Mouse (Mus musculus) gastrocnemius, adult 18-20 months (tissue): Measurements from ENCODE around the gene Twnk. TPM values are rescaled to one million over a fixed set of nuclear protein-coding genes. Genes with fewer than 3 reads are reported as not detected.
"Not testable (repeated sequence)": the region's sequence is repeated elsewhere in the genome, so short reads cannot be mapped to it uniquely, and the experiment has no call there.

Source experiments
- DNase-seq: peaks from one replicate; pipeline ENCODE4 v3.0.0; 2021; ENCODE audit warnings: low spot score
- total RNA-seq, 2 experiments: library from RNA; stranded (reverse); gene quantifications; 2 replicates each; pipeline ENCODE4 v1.2.3; 2021

Gene Twnk
- total RNA-seq, 2 experiments from 2014 or later, result 17.8 to 20.8 TPM

DNA sequence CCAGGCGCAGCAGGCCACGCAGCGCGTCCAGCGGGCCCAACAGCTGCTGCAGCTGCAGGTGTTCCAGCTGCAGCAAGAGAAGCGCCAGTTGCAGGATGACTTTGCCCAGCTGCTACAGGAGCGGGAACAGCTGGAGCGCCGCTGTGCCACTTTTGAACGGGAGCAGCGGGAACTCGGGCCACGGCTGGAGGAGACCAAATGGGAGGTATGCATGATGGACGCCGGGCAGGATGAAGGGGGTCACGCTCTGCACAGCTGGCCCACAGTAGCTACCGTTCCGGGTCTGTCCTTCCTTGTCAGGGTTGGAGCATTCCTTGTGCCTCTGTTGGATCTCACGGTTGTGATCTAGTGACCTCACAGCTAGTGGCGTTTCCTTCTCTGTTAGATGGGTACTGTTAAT lies 19.3 kb downstream of the Twnk start:
- no peak for DNase-seq

DNA sequence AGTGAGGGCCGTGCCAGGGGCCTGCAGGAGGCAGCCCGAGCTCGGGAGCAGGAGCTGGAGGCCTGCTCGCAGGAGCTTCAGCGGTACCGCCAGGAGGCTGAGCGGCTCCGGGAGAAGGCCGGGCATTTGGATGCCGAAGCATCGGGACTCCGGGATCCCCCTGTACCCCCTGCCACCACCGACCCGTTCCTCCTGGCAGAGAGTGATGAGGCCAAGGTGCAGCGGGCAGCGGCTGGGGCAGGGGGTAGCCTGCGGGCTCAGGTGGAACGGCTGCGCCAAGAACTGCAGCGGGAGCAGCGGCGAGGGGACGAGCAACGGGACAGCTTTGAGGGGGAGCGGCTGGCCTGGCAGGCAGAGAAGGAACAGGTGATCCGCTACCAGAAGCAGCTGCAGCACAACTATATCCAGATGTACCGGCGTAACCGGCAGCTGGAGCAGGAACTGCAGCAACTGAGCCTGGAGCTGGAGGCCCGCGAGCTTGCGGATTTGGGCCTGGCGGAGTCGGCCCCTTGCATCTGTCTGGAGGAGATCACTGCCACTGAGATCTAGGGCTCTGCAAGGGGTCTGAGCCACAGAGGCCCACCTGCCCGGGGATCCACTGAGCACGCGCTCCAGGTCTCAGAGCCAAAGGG lies 20.6 kb downstream of the Twnk start:
- no peak for DNase-seq

DNA sequence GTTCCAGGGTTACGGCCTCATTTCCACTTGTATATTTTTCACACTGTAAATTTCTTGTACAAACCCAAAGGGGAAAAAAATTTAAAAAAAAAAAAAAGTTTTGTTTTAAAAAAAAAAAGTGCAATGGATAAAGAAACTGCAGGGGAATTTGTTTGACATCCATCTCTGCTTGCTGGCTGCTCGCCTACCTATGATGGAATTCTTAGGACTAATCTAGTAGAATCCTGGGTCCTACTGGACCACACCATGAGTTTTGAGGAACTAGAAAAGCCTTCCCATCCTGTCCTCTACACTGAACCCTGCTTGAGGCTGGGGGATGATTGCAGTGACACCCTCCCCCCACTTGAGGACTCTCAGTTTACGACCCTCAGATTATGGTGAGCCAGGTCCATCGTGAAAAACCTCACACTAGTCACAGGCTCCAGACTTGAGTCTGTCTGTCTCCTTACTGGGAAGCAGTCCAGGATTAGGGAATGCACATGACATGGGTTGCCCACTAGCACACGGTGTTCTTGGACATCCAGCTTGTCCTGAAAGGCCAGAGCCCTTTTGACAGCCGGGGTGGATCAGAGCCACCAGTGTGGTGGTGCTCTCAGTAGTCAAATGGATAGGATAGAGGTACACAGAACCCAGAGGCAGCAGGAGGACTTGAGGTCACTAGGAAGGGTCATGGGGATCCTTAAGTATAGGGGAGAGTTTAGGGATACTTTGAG lies 21.7 kb downstream of the Twnk start:
- peak; percentile 80 for DNase-seq

DNA sequence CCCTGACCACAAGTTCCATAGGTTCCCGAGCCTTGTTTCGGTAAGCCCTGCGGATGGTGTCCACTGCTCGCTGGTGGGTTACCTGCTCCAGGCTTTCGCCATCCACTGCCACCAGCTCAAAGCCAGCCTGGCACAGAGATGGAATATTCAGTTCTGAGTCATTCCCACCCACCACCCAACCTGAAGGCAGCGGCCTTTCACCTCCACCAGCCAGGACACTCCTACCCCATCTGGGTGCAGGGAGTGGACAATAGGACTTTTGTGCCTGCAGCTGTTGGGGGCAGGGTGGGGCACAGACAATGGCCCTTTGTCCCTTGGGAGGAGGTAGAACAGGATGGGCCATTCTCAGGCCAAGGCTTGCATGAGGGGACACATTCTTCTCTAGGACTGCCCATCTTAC lies 22.4 kb downstream of the Twnk start:
- no peak for DNase-seq

DNA sequence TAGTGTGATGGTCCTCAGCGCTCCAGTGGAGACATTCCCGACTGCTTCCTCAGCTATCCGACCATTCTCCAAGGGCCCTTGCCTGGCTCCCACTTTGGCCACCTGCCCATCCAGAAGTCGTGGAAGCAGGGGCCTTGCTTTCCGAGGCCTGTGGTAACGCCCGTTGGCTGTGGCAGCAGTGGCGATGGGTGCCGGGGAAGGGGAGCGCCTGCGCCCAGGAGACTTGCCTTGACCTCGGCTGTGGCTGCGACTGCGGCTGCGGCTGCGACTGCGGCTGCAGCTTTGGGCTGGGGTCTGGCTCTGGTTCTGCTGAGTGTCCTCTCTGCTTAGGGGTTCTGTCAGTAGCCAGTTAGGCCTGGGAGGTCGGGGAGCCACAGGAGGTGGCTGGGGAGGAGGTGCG lies 23.3 kb downstream of the Twnk start:
- DNase-seq, result no peak

DNA sequence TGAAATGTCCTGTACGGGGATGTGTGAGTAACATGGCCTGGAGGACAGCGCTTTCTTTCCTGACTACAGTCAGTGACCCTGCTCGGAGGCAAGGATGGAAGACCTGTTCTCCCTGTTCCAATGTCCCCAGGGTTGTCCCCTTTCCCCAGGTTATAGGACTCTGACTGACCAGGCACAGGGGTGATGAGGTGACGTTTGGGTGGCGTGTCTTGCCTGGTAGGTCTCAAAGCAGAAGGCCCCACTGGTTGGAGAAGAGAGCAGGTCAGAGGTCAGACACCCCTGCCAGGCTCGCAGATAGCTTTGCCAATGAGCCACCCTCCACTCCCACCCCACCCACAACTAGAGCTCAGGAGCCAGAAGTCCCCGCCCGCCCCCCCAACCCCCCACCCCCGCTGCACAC lies 24.1 kb downstream of the Twnk start:
- no peak for DNase-seq

DNA sequence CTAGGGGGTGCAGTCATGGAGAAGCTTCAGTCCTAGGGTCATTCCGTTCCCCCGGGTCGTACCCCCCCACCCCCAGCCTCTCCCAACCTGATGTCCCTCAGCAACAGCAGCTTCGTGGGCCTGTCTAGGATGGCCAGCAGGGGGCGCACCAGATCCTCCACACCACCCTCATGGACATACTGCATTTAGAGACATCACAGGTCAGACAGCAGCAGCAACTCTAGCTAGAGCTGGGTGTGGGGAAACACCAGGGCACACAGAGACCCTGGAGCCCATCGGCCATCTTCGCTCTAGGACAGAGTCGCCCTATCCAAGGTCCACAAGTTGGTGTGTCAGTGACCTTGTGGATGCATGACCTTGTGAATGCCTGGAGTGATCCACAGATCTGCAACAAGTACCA lies 24.6 kb downstream of the Twnk start:
- peak; percentile 58 for DNase-seq

DNA sequence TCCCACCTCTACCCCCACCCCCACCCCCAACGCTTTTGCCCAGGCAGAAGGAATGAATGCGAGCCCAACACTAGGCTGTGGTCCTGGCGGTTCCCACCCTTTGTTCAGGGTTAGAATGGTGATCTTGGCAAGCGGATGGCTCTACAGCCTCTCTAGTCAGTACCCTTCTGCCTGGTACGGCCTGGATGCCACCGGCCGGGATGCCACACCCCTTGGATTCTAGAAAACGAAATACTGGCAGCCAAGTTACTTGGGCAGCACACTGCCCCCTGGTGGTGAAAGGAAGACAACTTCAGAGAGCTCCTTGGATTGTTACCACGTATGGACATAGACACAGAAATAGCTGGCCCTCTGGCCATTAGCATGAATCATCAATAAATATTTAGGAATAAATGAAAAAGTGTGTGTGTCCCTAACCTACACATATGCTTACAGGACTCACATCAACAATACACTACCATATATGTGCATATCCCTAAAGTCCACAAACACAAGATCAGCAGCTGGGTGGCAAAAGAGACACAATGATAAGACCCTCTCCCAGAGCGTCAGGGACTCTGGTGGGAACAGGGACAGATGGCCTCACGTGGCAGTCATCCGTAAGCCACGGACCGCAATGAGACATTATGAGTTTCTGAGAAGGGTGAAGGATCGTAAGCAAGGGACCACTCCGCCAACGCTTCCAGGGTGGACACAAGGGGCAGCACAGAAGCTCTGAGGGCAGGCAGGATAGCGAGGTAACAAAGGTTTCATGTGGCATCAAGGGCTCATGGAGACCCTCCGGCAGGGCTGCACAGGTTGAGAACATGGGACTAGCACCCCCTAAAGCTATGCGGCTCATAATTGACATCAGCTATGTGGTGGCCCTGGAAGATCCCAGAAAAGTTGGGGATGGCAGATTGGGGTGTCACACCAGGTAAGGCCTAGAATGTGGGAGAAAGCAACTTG lies 25.6 kb downstream of the Twnk start:
- DNase-seq, result peak; percentile 85

DNA sequence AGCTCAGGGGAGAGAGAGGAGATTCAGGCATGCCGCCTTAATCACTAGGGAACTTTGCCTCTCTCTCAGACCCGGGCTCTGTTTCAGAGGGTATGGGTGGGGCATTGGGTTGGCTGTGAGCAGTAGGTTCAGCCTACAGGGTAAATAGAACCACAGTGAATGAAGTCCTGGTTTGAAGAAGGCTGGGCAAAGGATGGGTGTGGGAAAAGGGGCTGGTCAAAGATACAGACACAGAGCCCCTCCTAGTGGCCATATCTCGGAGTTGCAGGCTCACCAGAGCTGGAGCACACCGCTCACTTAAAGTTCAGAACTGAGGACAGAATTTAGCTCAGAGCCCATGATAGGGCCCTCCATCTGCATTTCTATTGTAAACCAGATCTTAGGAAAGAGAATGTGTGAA lies 26.3 kb downstream of the Twnk start:
- DNase-seq, result peak; percentile 86

DNA sequence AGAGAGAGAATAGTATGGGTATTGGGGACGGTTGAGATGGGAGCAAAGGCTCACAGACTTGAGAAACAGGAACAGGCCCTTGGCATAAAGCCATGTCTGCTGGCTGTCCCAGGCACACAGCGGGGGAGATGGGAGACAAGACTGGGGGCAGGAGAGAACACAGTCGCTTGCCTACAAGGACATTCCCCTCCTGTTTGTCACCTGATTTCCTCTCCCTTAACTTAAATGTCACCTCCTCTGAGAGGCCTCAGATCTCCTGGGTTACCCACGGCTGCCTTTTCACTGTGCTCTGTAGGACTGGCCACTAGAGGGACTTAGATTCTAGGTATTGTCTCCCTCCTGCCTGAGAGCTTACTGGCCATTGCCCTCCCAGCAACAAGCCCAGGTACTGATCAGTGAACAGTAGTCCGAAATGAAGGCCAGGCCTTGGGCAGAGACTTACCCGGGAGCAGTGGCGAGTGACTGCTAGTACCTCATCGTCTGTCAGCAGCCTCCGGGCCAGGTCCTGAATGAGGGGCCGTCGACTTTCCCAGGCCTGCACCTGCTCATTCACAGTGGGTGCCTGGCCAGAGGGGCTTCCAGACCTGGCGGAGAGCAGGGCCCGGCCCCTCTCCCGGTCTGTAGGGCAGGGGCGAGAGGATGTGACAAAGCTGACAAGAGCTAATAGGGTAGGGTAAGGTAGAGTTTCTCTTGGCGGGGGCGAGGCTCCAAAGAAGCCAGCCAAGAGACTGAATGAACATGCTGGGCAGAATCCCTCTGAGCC lies 27.3 kb downstream of the Twnk start:
- DNase-seq, result no peak

DNA sequence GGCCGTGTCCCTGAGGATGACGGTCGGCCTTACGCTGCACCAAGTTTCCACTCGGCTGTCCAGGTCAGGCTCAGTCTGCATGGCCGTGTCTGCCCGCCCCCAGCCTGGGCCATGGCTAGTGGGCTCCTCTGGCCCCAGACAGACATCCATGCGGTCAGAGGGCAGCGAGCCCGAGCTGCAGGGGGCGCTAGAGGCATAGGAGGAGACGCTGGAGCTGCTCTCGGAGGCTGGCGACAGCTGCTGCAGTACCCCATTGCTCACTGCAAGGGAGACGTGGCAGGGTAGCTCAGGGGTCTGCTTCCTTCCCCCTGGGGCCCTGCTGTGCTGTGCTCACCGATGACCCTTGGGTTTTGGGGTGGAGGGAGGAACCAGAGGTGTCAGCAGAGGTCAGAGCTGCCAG lies 31.4 kb downstream of the Twnk start:
- peak; percentile 77 for DNase-seq

DNA sequence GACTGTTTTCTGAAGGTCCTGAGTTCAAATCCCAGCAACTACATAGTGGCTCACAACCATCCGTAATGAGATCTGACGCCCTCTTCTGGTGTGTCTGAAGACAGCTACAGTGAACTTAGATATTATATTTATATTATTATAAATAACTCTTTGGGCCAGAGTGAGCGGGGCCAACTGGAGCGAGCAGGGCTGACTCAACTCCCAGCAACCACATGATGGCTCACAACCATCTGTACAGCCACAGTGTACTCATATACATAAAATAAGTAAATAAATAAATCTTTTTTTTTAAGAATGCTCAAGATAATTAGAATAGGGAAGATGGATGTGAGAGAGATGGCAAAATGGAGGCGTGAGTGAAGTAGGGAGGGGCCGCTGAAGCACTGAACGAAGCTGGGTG lies 32.7 kb downstream of the Twnk start:
- not testable (repeated sequence) for DNase-seq

DNA sequence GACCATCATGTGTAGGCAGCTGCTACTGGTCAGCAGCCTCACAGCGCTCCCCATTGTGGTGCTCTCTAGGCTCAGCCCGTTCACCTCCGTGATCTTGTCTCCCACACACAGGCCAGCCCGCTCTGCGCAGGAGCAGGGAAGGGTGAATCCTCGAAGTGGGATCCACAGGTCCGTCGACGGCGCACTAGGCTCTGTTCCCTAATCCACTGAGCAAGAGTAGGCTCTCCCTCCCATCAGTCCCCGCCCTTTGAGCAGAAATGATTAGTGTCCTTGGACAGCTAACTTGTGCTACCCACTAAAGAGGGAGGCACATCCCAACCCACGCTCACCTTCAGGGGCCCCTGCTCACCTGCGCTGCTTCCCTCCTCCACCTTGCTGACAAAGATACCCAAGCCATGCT lies 34.8 kb downstream of the Twnk start:
- DNase-seq, result no peak

DNA sequence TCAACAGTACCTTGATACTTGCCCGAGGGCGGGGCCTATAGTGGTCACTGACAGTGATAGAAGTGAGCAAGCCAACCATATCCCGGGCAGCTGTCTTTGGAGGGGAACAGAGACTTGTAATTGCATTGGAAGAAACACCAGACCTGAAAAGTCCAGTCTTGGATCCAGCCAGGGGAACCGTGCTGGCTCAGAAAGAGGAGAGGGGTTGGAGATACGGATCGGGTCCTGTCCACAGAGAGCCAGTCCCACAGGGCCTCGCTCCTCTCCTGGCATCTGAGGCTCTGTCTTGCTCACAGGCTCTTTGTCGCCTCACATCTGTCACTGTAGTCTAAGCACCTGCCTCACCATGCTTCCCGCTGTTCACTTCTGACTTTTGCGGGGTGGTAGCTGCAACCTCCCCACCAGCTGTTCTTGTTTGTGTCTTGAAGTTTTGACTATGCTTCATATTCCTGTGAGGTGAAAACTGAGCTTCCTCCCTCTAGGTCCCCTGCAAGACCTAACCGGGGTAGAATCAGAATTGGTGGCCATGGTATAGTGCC lies 39.0 kb downstream of the Twnk start:
- DNase-seq, result no peak

DNA sequence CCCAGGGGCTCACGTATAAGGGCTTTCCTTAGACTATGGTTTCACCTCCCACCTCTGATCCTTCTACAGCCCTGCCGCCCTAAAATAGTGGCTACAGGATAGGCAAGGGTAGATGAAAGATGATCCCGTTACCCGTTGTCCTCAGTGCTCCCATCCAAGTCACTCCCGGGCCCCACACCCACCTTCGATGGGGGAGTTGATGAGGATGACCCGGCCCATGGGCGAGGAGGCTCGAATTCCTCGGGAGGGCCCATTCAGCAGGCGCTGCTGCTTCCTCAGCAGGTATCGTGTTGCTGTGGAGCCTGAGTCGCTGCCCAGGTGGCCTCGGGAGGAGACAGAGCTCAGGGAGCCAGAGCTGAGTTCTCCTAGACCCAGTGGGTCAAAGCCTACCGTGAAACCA lies 39.8 kb downstream of the Twnk start:
- DNase-seq, result peak; percentile 79

DNA sequence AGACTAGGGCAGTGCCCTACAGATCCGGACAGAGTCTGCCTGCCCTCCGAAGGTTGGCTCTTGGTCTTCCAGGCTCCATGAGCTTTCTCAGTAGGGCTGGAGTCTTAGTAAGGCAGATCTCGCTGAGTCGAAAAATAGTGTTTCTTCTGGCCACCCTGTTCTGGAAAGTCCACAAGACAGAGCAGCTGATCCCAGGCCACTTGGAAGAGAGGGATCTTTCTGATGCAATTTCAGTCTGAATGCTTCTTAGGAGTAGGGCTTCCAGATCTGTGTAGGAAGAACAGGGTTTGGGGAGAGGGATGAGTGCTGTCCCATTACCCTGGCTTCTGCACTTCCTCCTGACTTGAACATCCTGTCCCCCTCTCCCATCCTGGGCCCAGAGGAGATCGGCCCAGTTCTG lies 40.2 kb downstream of the Twnk start, which contains the start of gene Pdzd7:
Pdzd7 (minus strand) TSS at position 67 of the 400 bp plus-strand sequence.
- no peak for DNase-seq

DNA sequence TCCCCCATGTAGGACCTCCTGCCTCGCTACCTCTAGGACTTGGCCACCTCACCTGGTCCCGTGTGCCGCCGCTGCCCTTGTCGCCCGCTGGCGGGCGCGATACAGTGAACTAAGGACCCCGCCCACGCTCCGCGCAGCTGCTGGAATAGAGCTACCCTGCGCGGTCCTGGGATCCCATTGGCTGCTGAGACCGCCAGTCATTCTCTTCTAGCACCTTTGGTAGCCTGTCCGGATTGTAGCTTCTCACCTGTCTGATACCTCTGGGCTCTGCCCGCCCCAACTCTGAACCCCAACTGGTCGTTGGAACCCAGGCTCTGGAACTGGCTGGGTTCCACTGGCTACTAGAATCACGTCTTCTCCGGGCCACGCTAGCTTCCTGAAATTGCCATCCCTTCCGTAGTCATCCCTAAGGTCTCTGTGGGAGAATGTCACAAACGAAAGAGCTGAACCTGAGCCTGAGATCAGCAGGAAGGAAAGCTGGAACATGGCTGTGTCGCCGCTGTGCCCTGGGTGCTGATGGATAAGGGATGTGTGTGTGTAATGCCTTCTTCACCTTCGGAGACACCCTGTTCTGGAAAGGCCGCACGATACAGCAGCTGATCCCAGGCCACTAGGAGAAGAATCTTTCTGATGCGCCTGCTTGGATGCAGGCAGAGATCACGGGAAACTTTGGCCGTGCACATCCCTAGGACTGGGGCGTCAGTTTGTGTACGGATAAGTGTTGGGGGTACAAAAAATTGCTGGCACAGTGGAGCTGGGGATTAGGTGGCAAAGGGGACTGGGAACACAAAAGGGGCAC lies 41.3 kb downstream of the Twnk start:
- peak; percentile 89 for DNase-seq

DNA sequence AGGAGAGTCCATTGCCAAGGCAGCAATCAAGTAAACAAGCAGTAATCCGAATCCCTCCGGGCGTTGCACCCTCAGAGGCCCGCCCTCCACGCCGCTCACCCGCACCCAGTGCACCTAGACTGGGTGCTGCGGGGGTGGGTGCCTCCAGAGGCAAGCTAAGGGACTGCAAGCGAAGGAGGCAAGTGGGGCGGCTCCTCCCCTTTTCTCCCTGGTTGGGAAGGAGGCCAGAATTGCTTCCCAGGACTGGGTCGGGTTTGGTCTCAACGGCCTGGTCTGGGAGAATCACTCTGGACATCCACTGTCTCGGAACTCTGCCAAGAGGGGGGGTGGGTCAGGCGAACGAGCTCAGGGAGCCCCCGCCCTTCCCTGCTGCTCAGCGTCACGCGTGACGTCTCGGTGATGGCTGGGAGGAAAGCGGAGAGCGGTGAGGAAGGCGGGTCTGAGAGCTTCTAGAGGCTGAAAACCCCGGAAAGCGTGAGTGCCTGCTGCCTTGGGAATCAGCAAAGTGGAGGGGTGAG lies 42.0 kb downstream of the Twnk start, which contains the start of gene Sfxn3:
Sfxn3 (plus strand) TSS at position 87 of the 518 bp plus-strand sequence.
- DNase-seq, result peak; percentile 96

DNA sequence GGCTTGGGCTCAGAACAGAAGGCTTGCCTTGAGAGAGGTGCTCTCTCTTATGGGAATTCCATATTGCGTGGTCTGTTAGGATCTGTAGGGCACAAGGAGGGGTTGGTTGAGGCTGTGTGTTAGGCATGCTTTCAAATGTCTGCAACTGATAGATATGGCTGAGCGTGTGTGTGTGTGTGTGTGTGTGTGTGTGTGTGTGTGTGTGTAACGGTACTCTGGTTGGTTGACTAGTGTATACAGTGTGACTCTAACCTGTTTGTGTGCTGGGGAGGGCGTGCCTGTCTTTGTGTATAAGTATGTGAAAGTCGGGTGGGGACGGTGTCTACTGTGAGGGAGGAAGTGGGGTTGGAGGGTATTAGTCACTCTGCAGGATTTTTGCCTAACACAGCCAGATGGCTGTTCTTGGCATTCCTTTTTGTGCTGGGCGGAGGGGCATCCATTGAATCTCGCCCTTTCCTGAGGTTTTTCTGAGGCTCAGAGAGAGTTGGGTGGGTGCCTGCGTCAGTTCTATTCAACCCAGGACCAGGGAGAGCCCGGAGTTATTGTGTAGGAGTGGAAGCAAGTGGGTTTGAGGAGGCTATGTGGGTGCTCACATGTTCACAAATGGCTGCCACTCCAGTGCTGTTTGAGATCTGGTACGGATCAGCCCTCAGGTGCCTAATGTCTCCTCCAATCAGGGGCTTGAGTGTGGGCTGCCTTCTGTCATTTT lies 42.6 kb downstream of the Twnk start:
- DNase-seq, result peak; percentile 59
